Mouse (Mus musculus) liver, adult 2 months (tissue): Measurements from ENCODE around the gene Pard3.

Experiments
- CTCF ChIP-seq: fragments of 200-500 bp; IDR thresholded peaks from 2 replicates; pipeline ENCODE4 v1.5.1; 2011; ENCODE audit warnings: low read depth, low read length, control low read depth
- POLR2A ChIP-seq: fragments of 200-500 bp; IDR thresholded peaks from 2 replicates; pipeline ENCODE4 v1.6.1; 2011; ENCODE audit warnings: low read length, control low read depth; ENCODE audit not compliant: insufficient read depth; ENCODE audit errors: extremely low read depth

DNA sequence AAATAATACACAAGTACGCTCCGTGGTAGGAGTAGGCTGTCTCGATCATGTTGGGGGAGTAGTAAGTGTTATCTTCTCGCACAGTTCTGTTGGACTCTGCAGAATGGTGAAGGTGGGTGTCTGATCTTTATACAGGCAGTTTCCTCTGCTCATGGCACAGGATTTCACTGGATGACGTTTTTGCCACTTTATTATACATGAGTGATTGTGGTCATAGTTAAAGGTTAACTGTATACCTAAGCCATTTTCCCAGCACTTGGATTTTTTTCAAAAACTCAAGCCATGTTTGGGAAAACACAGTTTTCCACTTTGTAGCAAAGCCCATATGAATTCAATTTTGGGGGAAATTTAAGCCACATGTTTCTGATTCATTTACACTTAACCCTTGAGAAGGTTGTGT is 489.9 kb downstream of the Pard3 start:
- TF ChIP-seq POLR2A, result no peak
- TF ChIP-seq CTCF, result no peak
